Mouse (Mus musculus): ENCODE measurements around the gene Rpl36.

The Rpl36 gene

GRCm38 (mm10) chr17:56654771-56655170, 41.6 kb downstream of the Rpl36 start:
- no peak for DNase-seq

- DNase-seq: no peak
Measured at GRCm38 (mm10) chr17:56655311-56655710, 42.1 kb downstream of the Rpl36 start.

- no peak for DNase-seq
Measured at GRCm38 (mm10) chr17:56656171-56656570, 43.0 kb downstream of the Rpl36 start.

GRCm38 (mm10) chr17:56663659-56664058, 50.4 kb downstream of the Rpl36 start:
- DNase-seq: no peak
